Mouse (Mus musculus) stomach, embryonic 16.5 days (tissue): ENCODE measurements at regions not wholly inside any gene's neighbourhood (a gene's known extent, or its start where the extent isn't known, plus 50 kb on each side); places are given as distances from the start of the nearest gene placed in this dataset.
"Not testable (repeated sequence)": the region's sequence is repeated elsewhere in the genome, so short reads cannot be mapped to it uniquely, and the experiment has no call there.

ENCODE experiments used
- ATAC-seq: fragments of 200-750 bp; cut with Nextera tagmentation; 2 replicates; pipeline ENCODE4 v1.8.0; 2017; ENCODE audit warnings: moderate number of reproducible peaks, moderate TSS enrichment; ENCODE audit not compliant: insufficient read depth, low FRiP score
- H3K27ac ChIP-seq: fragments of 300-500 bp; sonication (generic); 2 replicates; pipeline ENCODE4 v1.5.1; 2014; ENCODE audit warnings: low read length
- H3K27me3 ChIP-seq: fragments of 300-500 bp; sonication (generic); 2 replicates; pipeline ENCODE4 v1.6.1; 2014; ENCODE audit warnings: low read length, control low read depth, mixed read lengths; ENCODE audit not compliant: control insufficient read depth, insufficient read depth
- H3K36me3 ChIP-seq: fragments of 300-500 bp; sonication (generic); 2 replicates; pipeline ENCODE4 v1.6.1; 2014; ENCODE audit warnings: low read length; ENCODE audit not compliant: control insufficient read depth, insufficient read depth
- H3K4me1 ChIP-seq: fragments of 300-500 bp; sonication (generic); 2 replicates; pipeline ENCODE4 v1.6.1; 2014; ENCODE audit warnings: low read length, control low read depth, mixed read lengths; ENCODE audit not compliant: control insufficient read depth, insufficient read depth
- H3K4me2 ChIP-seq: fragments of 300-500 bp; sonication (generic); 2 replicates; pipeline ENCODE4 v1.6.1; 2014; ENCODE audit warnings: low read depth, low read length, mixed read lengths
- H3K4me3 ChIP-seq: fragments of 300-500 bp; sonication (generic); replicated peaks from 2 replicates; pipeline ENCODE4 v1.5.1; 2014; ENCODE audit warnings: mild to moderate bottlenecking, low read length
- H3K9ac ChIP-seq: fragments of 300-500 bp; sonication (generic); 2 replicates; pipeline ENCODE4 v1.6.1; 2014; ENCODE audit warnings: low read length
- H3K9me3 ChIP-seq: fragments of 300-500 bp; sonication (generic); replicated peaks from 2 replicates; pipeline ENCODE4 v1.6.1; 2016; ENCODE audit warnings: low read length, control low read depth; ENCODE audit not compliant: control insufficient read depth
- WGBS: fragments of 180-500 bp; shearing (Covaris S2); extraction: QIAGEN DNeasy Blood & Tissue Kit; methylation state at CpG from one replicate; pipeline ENCODE4 v1.1.7; 2014; 5-methylcytosine and 5-hydroxymethylcytosine counted together

DNA sequence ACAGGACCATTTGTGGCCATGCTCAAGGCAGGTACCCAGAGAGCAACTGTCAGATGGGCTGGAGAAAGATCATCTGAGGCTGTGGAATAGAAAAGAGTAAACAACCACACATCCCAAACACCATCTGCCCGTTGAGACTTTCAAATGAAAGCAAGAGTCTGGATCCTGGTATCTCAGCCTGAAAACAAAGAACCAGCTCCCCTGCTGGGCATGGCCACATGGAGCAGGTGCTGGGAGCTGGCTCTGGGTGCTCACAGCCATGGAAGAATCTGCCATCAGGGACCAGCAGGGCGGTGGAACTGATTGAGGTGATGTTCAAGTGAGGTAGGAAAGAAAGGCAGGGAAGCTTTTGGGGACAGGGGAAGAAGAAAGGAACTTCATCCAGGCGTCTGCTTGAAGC lies 85.6 kb downstream of the Hs1bp3 start:
- no peak overlapping the region for H3K4me2 ChIP-seq
- H3K9ac ChIP-seq, result no peak overlapping the region
- H3K27me3 ChIP-seq, result no peaks in the 10 kb centered on the region
- peaks cover 3% of the 10 kb centered on the region; the same call in 1 of the 2 replicates for H3K4me1 ChIP-seq
- H3K36me3 ChIP-seq, result no peaks in the 10 kb centered on the region
- WGBS, result 64% methylated on average over 3 of the region's 3 CpGs
- ATAC-seq, result no peak
- no peak overlapping the region for H3K4me3 ChIP-seq
- H3K9me3 ChIP-seq, result no peaks in the 10 kb centered on the region
- no peak overlapping the region for H3K27ac ChIP-seq

DNA sequence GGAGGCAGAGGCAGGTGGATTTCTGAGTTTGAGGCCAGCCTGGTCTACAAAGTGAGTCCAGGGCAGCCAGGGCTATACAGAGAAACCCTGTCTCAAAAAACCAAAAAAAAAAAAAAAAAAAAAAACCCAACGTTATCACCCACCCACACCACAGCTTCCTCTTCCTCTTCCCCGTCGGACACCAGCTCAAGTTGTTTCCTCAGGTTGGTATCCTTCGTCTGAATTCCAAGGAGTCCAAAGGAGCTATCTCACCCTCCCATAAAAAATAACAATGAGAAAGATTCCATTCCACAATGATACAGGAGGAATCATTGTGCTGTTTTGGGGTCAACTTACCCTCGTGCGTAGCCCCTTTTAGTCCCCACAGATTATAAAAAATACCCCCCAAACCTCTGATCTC lies 83.2 kb downstream of the Hs1bp3 start:
- not testable (repeated sequence) for H3K27ac ChIP-seq, H3K27me3 ChIP-seq, H3K36me3 ChIP-seq, H3K4me1 ChIP-seq, H3K4me3 ChIP-seq, H3K4me2 ChIP-seq, H3K9ac ChIP-seq, ATAC-seq, H3K9me3 ChIP-seq
- 87% methylated on average over 6 of the region's 6 CpGs for WGBS

DNA sequence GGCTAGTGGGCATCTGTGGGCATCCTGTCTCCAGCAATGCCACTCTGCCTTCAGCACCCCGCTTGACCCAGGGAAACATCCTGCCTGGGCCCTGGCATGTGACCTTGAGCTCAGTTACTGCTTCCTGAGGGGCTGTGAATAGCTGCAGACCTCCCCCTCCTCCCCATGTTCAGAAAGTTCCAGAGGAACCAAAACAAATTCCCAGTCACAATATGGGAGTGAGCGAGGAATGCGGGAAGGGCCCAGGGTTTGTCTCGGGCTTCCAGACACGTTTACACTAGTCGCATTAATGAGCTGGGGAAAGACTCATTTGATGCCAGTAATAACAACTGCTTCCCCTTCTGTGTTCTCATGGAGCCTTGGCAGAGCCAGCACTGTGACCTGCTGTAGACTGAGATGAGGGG lies 81.7 kb downstream of the Hs1bp3 start:
- Histone ChIP-seq H3K4me1 (no peaks in the 10 kb centered on the region), H3K27me3 (no peaks in the 10 kb centered on the region), H3K4me3 (no peak overlapping the region), H3K36me3 (no peaks in the 10 kb centered on the region), H3K9ac (no peak overlapping the region), H3K27ac (peak overlapping the region; percentile 39; the same call in 1 of the 2 replicates), H3K9me3 (no peaks in the 10 kb centered on the region), H3K4me2 (no peak overlapping the region)
- ATAC-seq, result no peak
- WGBS, result 43% methylated on average over 6 of the region's 6 CpGs

DNA sequence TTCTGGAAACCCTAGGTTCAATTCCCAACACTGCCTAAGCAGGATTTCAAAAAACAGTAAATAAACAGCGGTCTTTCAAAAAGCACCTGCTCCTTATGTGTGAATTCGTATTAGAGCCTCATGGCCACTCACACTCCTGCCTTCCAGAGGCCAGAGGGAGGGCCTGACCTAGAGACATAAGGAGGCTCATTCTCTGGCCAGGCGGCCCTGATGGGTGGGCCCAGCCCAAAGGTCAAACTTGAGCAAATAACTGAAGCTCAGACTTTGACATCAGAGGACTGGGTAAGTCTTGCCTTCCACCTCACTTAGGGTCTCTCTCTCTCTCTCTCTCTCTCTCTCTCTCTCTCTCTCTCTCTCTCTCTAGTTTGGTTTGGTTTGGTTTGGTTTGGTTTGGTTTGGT lies 80.7 kb downstream of the Hs1bp3 start:
- H3K36me3 ChIP-seq, result no peaks in the 10 kb centered on the region
- no peak overlapping the region for H3K4me3 ChIP-seq
- H3K27me3 ChIP-seq, result no peaks in the 10 kb centered on the region
- H3K9me3 ChIP-seq, result no peaks in the 10 kb centered on the region
- 68% methylated on average over 3 of the region's 3 CpGs for WGBS
- H3K27ac ChIP-seq, result no peak overlapping the region
- H3K9ac ChIP-seq, result no peak overlapping the region
- H3K4me2 ChIP-seq, result no peak overlapping the region
- no peak for ATAC-seq
- H3K4me1 ChIP-seq, result no peaks in the 10 kb centered on the region
